19 mouse cellular contexts compared by ENCODE assay signal in genomic region chr4:132332880-132333279, GRCm38 (mm10). TPM values are rescaled to one million over a fixed set of nuclear protein-coding genes. Genes with fewer than 3 reads are reported as not detected.
A peak's percentile ranks its signal among the peaks of the same experiment; 100 is the strongest.
DNase-seq lines count a peak whose midpoint lies in the region; ATAC-seq and TF ChIP-seq lines count a peak whose summit lies in the region.
"Had no signal": no experiment of that assay in that cellular context is flagged by ENCODE, and none has a peak within 500 bp of the region (broad histone marks: within the 10 kb centered on the region; RNA-seq: fewer than 3 reads in every experiment).

No protein-coding gene starts in this region.

- WGBS in embryonic facial prominence, embryonic 13.5 days: 82% methylated on average over 6 of the region's 6 CpGs
- WGBS in embryonic facial prominence, embryonic 10.5 days: 83% methylated on average over 6 of the region's 6 CpGs
- 52% methylated on average over 6 of the region's 6 CpGs for WGBS in kidney, adult 2 months
- WGBS in kidney, embryonic 14.5 days: 87% methylated on average over 6 of the region's 6 CpGs

- no peak for TF ChIP-seq POLR2A in kidney, adult 2 months (IDR thresholded peaks at IDR 0.05; ENCODE audit: low read depth, low read length)

- H3K36me3 ChIP-seq in embryonic facial prominence, embryonic 13.5 days: peaks cover 59% of the 10 kb centered on the region
- H3K36me3 ChIP-seq in embryonic facial prominence, embryonic 10.5 days (replicated peaks): peaks cover 74% of the 10 kb centered on the region
- no peaks in the 10 kb centered on the region for H3K36me3 ChIP-seq in kidney, adult 2 months (ENCODE audit: control insufficient read depth, insufficient read depth, low read length)
- H3K36me3 ChIP-seq in kidney, embryonic 14.5 days (ENCODE audit: control insufficient read depth, insufficient read depth, low read length): peaks cover 51% of the 10 kb centered on the region

- DNase-seq in embryonic facial prominence, embryonic 10.5 days (ENCODE audit: low spot score): no peak
- peak; percentile 63 for DNase-seq in kidney, adult 2 months
- peak; percentile 61 for DNase-seq in kidney, adult 9 months
- DNase-seq in kidney, postnatal 36 days: peak; percentile 61 to 72
- DNase-seq in frontal cortex, postnatal 14 days (ENCODE audit: low spot score in 2 of 2): no peak
- DNase-seq: adrenal gland, adult 8-10 months; adrenal gland, postnatal 36 days; B cell, adult 2 months; cerebellum, adult 2 months; cerebellum, postnatal 10 days; gastrocnemius, postnatal 10 days; heart, postnatal 36 days had no signal

- H3K4me3 ChIP-seq in embryonic facial prominence, embryonic 13.5 days: no peak overlapping the region
- H3K4me3 ChIP-seq in embryonic facial prominence, embryonic 10.5 days: no peak overlapping the region
- no peak overlapping the region for H3K4me3 ChIP-seq in kidney, adult 2 months (ENCODE audit: insufficient read depth, low read depth, low read length)
- H3K4me3 ChIP-seq in kidney, embryonic 14.5 days (ENCODE audit: low read length): no peak overlapping the region
- H3K4me3 ChIP-seq: forebrain, embryonic 15.5 days; heart, embryonic 13.5 days; hindbrain, embryonic 15.5 days had no signal

- H3K27ac ChIP-seq in embryonic facial prominence, embryonic 13.5 days: no peak overlapping the region
- no peak overlapping the region for H3K27ac ChIP-seq in embryonic facial prominence, embryonic 10.5 days (replicated peaks)
- H3K27ac ChIP-seq in kidney, adult 2 months (ENCODE audit: insufficient read depth, low read depth, low read length): no peak overlapping the region
- H3K27ac ChIP-seq in kidney, embryonic 14.5 days (ENCODE audit: low read depth, low read length): no peak overlapping the region
- H3K27ac ChIP-seq: forebrain, embryonic 15.5 days; heart, embryonic 13.5 days; hindbrain, embryonic 15.5 days had no signal

- no peak overlapping the region for H3K4me2 ChIP-seq in embryonic facial prominence, embryonic 13.5 days
- H3K4me2 ChIP-seq in kidney, embryonic 14.5 days (replicated peaks; ENCODE audit: low read depth, low read length): no peak overlapping the region
- H3K4me2 ChIP-seq: forebrain, embryonic 15.5 days; heart, embryonic 13.5 days; hindbrain, embryonic 15.5 days had no signal

- no peaks in the 10 kb centered on the region for H3K9me3 ChIP-seq in embryonic facial prominence, embryonic 13.5 days
- H3K9me3 ChIP-seq in embryonic facial prominence, embryonic 10.5 days: no peaks in the 10 kb centered on the region
- no peaks in the 10 kb centered on the region for H3K9me3 ChIP-seq in kidney, embryonic 14.5 days (ENCODE audit: control insufficient read depth, low read length)
- H3K9me3 ChIP-seq: forebrain, embryonic 15.5 days; G1E; heart, embryonic 13.5 days; hindbrain, embryonic 15.5 days had no signal

- H3K4me1 ChIP-seq in embryonic facial prominence, embryonic 13.5 days: peaks cover 10% of the 10 kb centered on the region
- H3K4me1 ChIP-seq in embryonic facial prominence, embryonic 10.5 days: peaks cover 20% of the 10 kb centered on the region
- peaks cover 12% of the 10 kb centered on the region; the same call in 1 of the 2 replicates for H3K4me1 ChIP-seq in kidney, adult 2 months (ENCODE audit: control insufficient read depth, insufficient read depth, low read length)
- peaks cover 7% of the 10 kb centered on the region for H3K4me1 ChIP-seq in kidney, embryonic 14.5 days (ENCODE audit: control insufficient read depth, insufficient read depth, low read length)

- H3K9ac ChIP-seq in embryonic facial prominence, embryonic 13.5 days: peak overlapping the region; percentile 16; the same call in 1 of the 2 replicates
- no peak overlapping the region for H3K9ac ChIP-seq in kidney, embryonic 14.5 days (ENCODE audit: low read depth, low read length)
- H3K9ac ChIP-seq: forebrain, embryonic 15.5 days; heart, embryonic 13.5 days; hindbrain, embryonic 15.5 days had no signal

- H3K27me3 ChIP-seq in embryonic facial prominence, embryonic 13.5 days: no peaks in the 10 kb centered on the region
- H3K27me3 ChIP-seq in embryonic facial prominence, embryonic 10.5 days (replicated peaks; ENCODE audit: low read depth, poor library complexity, severe bottlenecking): no peaks in the 10 kb centered on the region
- H3K27me3 ChIP-seq in kidney, adult 2 months (replicated peaks; ENCODE audit: control insufficient read depth, insufficient read depth, low read length): no peaks in the 10 kb centered on the region
- no peaks in the 10 kb centered on the region for H3K27me3 ChIP-seq in kidney, embryonic 14.5 days (ENCODE audit: control insufficient read depth, insufficient read depth, low read length)
- H3K27me3 ChIP-seq: forebrain, embryonic 15.5 days; heart, embryonic 13.5 days; hindbrain, embryonic 15.5 days had no signal

- no peak for ATAC-seq in embryonic facial prominence, embryonic 13.5 days (ENCODE audit: insufficient number of reproducible peaks, insufficient read depth, low FRiP score, low TSS enrichment, low read depth)
- ATAC-seq in kidney, embryonic 14.5 days (ENCODE audit: low FRiP score, low TSS enrichment): no peak
- ATAC-seq: CD4-positive, CD25-positive, alpha-beta regulatory T cell, adult 4 months; forebrain, embryonic 15.5 days had no signal

- TF ChIP-seq CTCF in kidney, adult 2 months (conservative IDR thresholded peaks at IDR 0.05; ENCODE audit: insufficient read depth, insufficient read length, low read depth, low read length): no peak

RNA-seq across cellular contexts. Expression of gene Trnau1ap, which starts 3.5 kb away (rescaled TPM):
- polyA plus RNA-seq in embryonic facial prominence, embryonic 13.5 days (2015; fragmentation: Nextera tagmentation; extraction: Ambion mirVana): 78.5 and 83.1 TPM in 2 replicates
- 83.5 and 83.8 TPM in 2 replicates for polyA plus RNA-seq in embryonic facial prominence, embryonic 10.5 days (2016; fragmentation: Nextera tagmentation; extraction: Ambion mirVana)
- 24.4 and 30.2 TPM in 2 replicates for polyA plus RNA-seq in kidney, adult 2 months (2012; rRNA removed)
- polyA plus RNA-seq in kidney, embryonic 14.5 days (2014; fragmentation: Nextera tagmentation; extraction: Ambion mirVana): 79.5 and 86.2 TPM in 2 replicates

RNA-seq across cellular contexts. Expression of gene Rcc1, which starts 20.5 kb away (rescaled TPM):
- 74.1 and 81.9 TPM in 2 replicates for polyA plus RNA-seq in embryonic facial prominence, embryonic 13.5 days (2015; fragmentation: Nextera tagmentation; extraction: Ambion mirVana)
- polyA plus RNA-seq in embryonic facial prominence, embryonic 10.5 days (2016; fragmentation: Nextera tagmentation; extraction: Ambion mirVana): 160 and 172 TPM in 2 replicates
- 9.4 and 10.1 TPM in 2 replicates for polyA plus RNA-seq in kidney, adult 2 months (2012; rRNA removed)
- polyA plus RNA-seq in kidney, embryonic 14.5 days (2014; fragmentation: Nextera tagmentation; extraction: Ambion mirVana): 63.6 and 66.2 TPM in 2 replicates

RNA-seq across cellular contexts. Expression of gene Rab42, which starts 29.7 kb away (rescaled TPM):
- 2.1 and 2.6 TPM in 2 replicates for polyA plus RNA-seq in embryonic facial prominence, embryonic 13.5 days (2015; fragmentation: Nextera tagmentation; extraction: Ambion mirVana)
- polyA plus RNA-seq in embryonic facial prominence, embryonic 10.5 days (2016; fragmentation: Nextera tagmentation; extraction: Ambion mirVana): 1.3 and 1.8 TPM in 2 replicates
- 7.2 and 8.9 TPM in 2 replicates for polyA plus RNA-seq in kidney, adult 2 months (2012; rRNA removed)
- 2.4 and 3.5 TPM in 2 replicates for polyA plus RNA-seq in kidney, embryonic 14.5 days (2014; fragmentation: Nextera tagmentation; extraction: Ambion mirVana)

RNA-seq across cellular contexts. Expression of gene Taf12, which starts 58.7 kb away (rescaled TPM):
- 52.5 and 57.9 TPM in 2 replicates for polyA plus RNA-seq in embryonic facial prominence, embryonic 13.5 days (2015; fragmentation: Nextera tagmentation; extraction: Ambion mirVana)
- polyA plus RNA-seq in embryonic facial prominence, embryonic 10.5 days (2016; fragmentation: Nextera tagmentation; extraction: Ambion mirVana): 58.8 and 59.3 TPM in 2 replicates
- 12.2 and 15.0 TPM in 2 replicates for polyA plus RNA-seq in kidney, adult 2 months (2012; rRNA removed)
- 42.7 and 46.6 TPM in 2 replicates for polyA plus RNA-seq in kidney, embryonic 14.5 days (2014; fragmentation: Nextera tagmentation; extraction: Ambion mirVana)

Comparison
In these comparisons a context has a peak if more than half of its experiments do, and no peak if none do; other contexts are left out.
1. DNase-seq: peak in kidney, adult 2 months (single experiment), kidney, adult 9 months (single experiment) and kidney, postnatal 36 days (2 of 2); none in embryonic facial prominence, embryonic 10.5 days (single experiment) and frontal cortex, postnatal 14 days (0 of 2).